Mouse (Mus musculus): ENCODE data around the gene Spryd4. TPM values are rescaled to one million over a fixed set of nuclear protein-coding genes. Genes with fewer than 3 reads are reported as not detected.
"Not testable (repeated sequence)": the region's sequence is repeated elsewhere in the genome, so short reads cannot be mapped to it uniquely, and the experiment has no call there.

Gene Spryd4
- 7.8 and 10.0 TPM in 2 replicates for polyA plus RNA-seq (2012; ENCODE audit: insufficient read depth, insufficient read length, missing spikeins)

- H3K4me3 ChIP-seq (ENCODE audit: insufficient read depth, low read depth, low read length), result peak within 1 kb of the TSS; percentile 83
- H3K27ac ChIP-seq (replicated peaks; ENCODE audit: low read depth, low read length), result peak within 1 kb of the TSS; percentile 59
- no peaks in the 10 kb centered on the region for H3K4me1 ChIP-seq (ENCODE audit: control insufficient read depth, insufficient read depth, insufficient read length, low read length)
Observed at GRCm38 (mm10) chr10:128211390-128212108, at the start of gene Spryd4. Gene Spryd4 (minus strand): TSS chr10:128211807.

GRCm38 (mm10) chr10:128260376-128260775, 48.8 kb upstream of the Spryd4 start:
- not testable (repeated sequence) for H3K4me1 ChIP-seq (ENCODE audit: control insufficient read depth, insufficient read depth, insufficient read length, low read length); H3K4me3 ChIP-seq (ENCODE audit: insufficient read depth, low read depth, low read length)

GRCm38 (mm10) chr10:128259946-128260345, 48.3 kb upstream of the Spryd4 start:
- Histone ChIP-seq H3K4me1 (ENCODE audit: control insufficient read depth, insufficient read depth, insufficient read length, low read length) (no peaks in the 10 kb centered on the region), H3K27ac (replicated peaks; ENCODE audit: low read depth, low read length) (no peak overlapping the region), H3K4me3 (ENCODE audit: insufficient read depth, low read depth, low read length) (no peak overlapping the region)

More at GRCm38 (mm10) chr10:128260376-128260775, 48.8 kb upstream of the Spryd4 start:
- not testable (repeated sequence) for H3K27ac ChIP-seq (replicated peaks; ENCODE audit: low read depth, low read length)

- no peaks in the 10 kb centered on the region for H3K4me1 ChIP-seq (ENCODE audit: control insufficient read depth, insufficient read depth, insufficient read length, low read length)
- no peak overlapping the region for H3K27ac ChIP-seq (replicated peaks; ENCODE audit: low read depth, low read length)
- H3K4me3 ChIP-seq (ENCODE audit: insufficient read depth, low read depth, low read length), result no peak overlapping the region
Observed at GRCm38 (mm10) chr10:128258953-128259352, 47.3 kb upstream of the Spryd4 start.

GRCm38 (mm10) chr10:128256328-128256727, 44.7 kb upstream of the Spryd4 start:
- Histone ChIP-seq H3K4me3 (ENCODE audit: insufficient read depth, low read depth, low read length) (no peak overlapping the region), H3K4me1 (ENCODE audit: control insufficient read depth, insufficient read depth, insufficient read length, low read length) (no peaks in the 10 kb centered on the region), H3K27ac (replicated peaks; ENCODE audit: low read depth, low read length) (no peak overlapping the region)

GRCm38 (mm10) chr10:128255925-128256324, 44.3 kb upstream of the Spryd4 start:
- Histone ChIP-seq H3K4me1 (ENCODE audit: control insufficient read depth, insufficient read depth, insufficient read length, low read length) (no peaks in the 10 kb centered on the region), H3K4me3 (ENCODE audit: insufficient read depth, low read depth, low read length) (no peak overlapping the region), H3K27ac (replicated peaks; ENCODE audit: low read depth, low read length) (no peak overlapping the region)

GRCm38 (mm10) chr10:128253677-128254255, 42.2 kb upstream of the Spryd4 start, which contains the start of gene Apon:
Gene Apon (plus strand): TSS chr10:128254096.
- Histone ChIP-seq H3K4me1 (ENCODE audit: control insufficient read depth, insufficient read depth, insufficient read length, low read length) (0 out of 2 replicates have a peak, but pooled peaks cover 2% of the 10 kb centered on the region), H3K27ac (replicated peaks; ENCODE audit: low read depth, low read length) (no peak within 1 kb of the TSS), H3K4me3 (ENCODE audit: insufficient read depth, low read depth, low read length) (no peak within 1 kb of the TSS)

GRCm38 (mm10) chr10:128250565-128250964, 39.0 kb upstream of the Spryd4 start:
- H3K4me1 ChIP-seq (ENCODE audit: control insufficient read depth, insufficient read depth, insufficient read length, low read length), result peaks cover 13% of the 10 kb centered on the region
- no peak overlapping the region for H3K27ac ChIP-seq (replicated peaks; ENCODE audit: low read depth, low read length)

GRCm38 (mm10) chr10:128247020-128247732, 35.6 kb upstream of the Spryd4 start:
- peak overlapping the region; percentile 71 for H3K4me3 ChIP-seq (ENCODE audit: insufficient read depth, low read depth, low read length)
- peak overlapping the region; percentile 96 for H3K27ac ChIP-seq (replicated peaks; ENCODE audit: low read depth, low read length)
- H3K4me1 ChIP-seq (ENCODE audit: control insufficient read depth, insufficient read depth, insufficient read length, low read length), result peaks cover 24% of the 10 kb centered on the region

More at GRCm38 (mm10) chr10:128250565-128250964, 39.0 kb upstream of the Spryd4 start:
- H3K4me3 ChIP-seq (ENCODE audit: insufficient read depth, low read depth, low read length), result no peak overlapping the region

- peaks cover 22% of the 10 kb centered on the region for H3K4me1 ChIP-seq (ENCODE audit: control insufficient read depth, insufficient read depth, insufficient read length, low read length)
- H3K4me3 ChIP-seq (ENCODE audit: insufficient read depth, low read depth, low read length), result no peak overlapping the region
- H3K27ac ChIP-seq (replicated peaks; ENCODE audit: low read depth, low read length), result no peak overlapping the region
Observed at GRCm38 (mm10) chr10:128244121-128244520, 32.5 kb upstream of the Spryd4 start.

GRCm38 (mm10) chr10:128243252-128243651, 31.6 kb upstream of the Spryd4 start:
- Histone ChIP-seq H3K27ac (replicated peaks; ENCODE audit: low read depth, low read length) (peak overlapping the region; percentile 32; the same call in 1 of the 2 replicates), H3K4me3 (ENCODE audit: insufficient read depth, low read depth, low read length) (no peak overlapping the region), H3K4me1 (ENCODE audit: control insufficient read depth, insufficient read depth, insufficient read length, low read length) (peaks cover 22% of the 10 kb centered on the region)

GRCm38 (mm10) chr10:128240131-128240530, 28.5 kb upstream of the Spryd4 start:
- Histone ChIP-seq H3K4me1 (ENCODE audit: control insufficient read depth, insufficient read depth, insufficient read length, low read length) (peaks cover 11% of the 10 kb centered on the region), H3K4me3 (ENCODE audit: insufficient read depth, low read depth, low read length) (no peak overlapping the region)

GRCm38 (mm10) chr10:128239140-128239539, 27.5 kb upstream of the Spryd4 start:
- no peak overlapping the region for H3K27ac ChIP-seq (replicated peaks; ENCODE audit: low read depth, low read length)
- peaks cover 10% of the 10 kb centered on the region for H3K4me1 ChIP-seq (ENCODE audit: control insufficient read depth, insufficient read depth, insufficient read length, low read length)
- H3K4me3 ChIP-seq (ENCODE audit: insufficient read depth, low read depth, low read length), result no peak overlapping the region

More at GRCm38 (mm10) chr10:128240131-128240530, 28.5 kb upstream of the Spryd4 start:
- no peak overlapping the region for H3K27ac ChIP-seq (replicated peaks; ENCODE audit: low read depth, low read length)

GRCm38 (mm10) chr10:128237807-128238480, 26.3 kb upstream of the Spryd4 start:
- Histone ChIP-seq H3K4me3 (ENCODE audit: insufficient read depth, low read depth, low read length) (0 out of 2 replicates have a peak overlapping the region, but pooled peaks have one; percentile 0), H3K4me1 (ENCODE audit: control insufficient read depth, insufficient read depth, insufficient read length, low read length) (peaks cover 2% of the 10 kb centered on the region; the same call in 1 of the 2 replicates), H3K27ac (replicated peaks; ENCODE audit: low read depth, low read length) (peak overlapping the region; percentile 41)

- no peak overlapping the region for H3K27ac ChIP-seq (replicated peaks; ENCODE audit: low read depth, low read length)
- H3K4me1 ChIP-seq (ENCODE audit: control insufficient read depth, insufficient read depth, insufficient read length, low read length), result no peaks in the 10 kb centered on the region
- H3K4me3 ChIP-seq (ENCODE audit: insufficient read depth, low read depth, low read length), result no peak overlapping the region
Observed at GRCm38 (mm10) chr10:128236321-128236720, 24.7 kb upstream of the Spryd4 start.

All from brown adipose tissue, adult 24 weeks (tissue).